Mouse (Mus musculus): ENCODE measurements around the gene Apbb1.

The Apbb1 gene

DNA sequence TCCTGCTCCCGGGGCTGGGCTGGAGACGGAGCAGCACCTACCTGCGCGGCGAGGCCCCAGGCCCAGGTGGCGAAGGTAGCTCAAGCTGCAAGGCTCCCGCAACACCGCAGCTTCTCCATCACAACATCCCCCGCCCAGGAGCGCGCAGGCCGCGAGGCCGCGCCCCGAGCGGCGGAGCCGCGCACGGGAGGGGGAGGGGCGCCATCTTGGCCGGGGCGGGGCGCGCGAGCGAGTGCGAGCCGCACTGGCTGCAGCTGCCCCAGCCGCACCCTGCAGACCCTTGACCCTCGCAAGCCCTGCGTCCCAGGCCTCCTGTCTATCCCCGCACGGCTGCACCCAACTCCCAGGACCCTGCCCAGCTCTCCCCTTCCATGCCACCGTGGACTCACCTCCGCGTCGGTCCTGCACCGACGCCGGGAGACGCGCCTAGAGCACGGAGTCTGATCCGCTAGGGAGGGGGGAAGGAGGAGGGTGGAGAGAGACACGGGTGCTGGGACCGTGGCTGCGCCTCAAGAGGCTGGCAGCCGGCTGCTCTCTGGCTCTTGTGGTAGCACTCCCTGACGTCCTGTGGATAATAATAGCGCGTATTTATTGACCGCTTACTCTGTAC is at the start of gene Apbb1:
TSS of gene Apbb1 (minus strand) at position 560 of the 610 bp plus-strand sequence.
- peak; percentile 64 for DNase-seq

DNA sequence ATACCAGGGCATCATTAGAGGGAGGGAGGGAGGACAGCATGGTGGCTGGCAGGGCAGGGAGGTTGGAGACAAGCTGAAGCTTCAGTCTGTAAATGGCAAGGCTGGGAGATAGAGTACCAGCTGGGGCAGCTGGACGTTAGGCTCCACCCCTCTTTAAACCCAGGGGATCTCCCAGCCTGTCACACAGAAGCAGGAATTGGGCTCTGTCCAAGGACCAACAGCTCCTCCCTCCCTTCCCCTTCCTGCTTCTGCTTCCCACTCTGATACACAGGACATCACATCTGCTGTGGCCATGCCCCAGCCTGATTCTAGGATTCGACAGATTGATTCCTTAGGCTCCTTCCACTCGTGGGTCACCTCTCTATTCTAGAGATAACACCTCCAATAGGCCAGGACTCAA is 47.2 kb upstream of the Apbb1 start:
- no peak for DNase-seq

DNA sequence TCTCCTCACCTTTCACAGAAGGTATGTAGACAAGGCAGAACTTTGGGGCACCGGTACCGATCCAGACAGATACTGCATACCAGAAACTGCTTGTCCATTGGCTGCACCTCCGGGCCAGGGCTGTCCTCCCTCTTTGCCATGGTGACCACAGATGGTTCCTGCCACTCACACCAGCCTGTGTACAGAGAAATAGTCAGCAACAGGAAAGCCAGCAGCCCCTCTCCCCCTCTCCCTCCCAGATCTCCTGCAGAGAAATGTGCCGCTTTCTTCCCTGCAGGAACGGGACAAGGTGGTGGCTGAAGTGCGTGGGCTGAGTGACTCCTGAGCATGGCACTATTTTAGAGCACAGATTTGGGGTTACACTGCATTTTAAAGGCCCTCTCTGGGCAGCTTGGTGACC is 43.9 kb upstream of the Apbb1 start:
- no peak for DNase-seq

DNA sequence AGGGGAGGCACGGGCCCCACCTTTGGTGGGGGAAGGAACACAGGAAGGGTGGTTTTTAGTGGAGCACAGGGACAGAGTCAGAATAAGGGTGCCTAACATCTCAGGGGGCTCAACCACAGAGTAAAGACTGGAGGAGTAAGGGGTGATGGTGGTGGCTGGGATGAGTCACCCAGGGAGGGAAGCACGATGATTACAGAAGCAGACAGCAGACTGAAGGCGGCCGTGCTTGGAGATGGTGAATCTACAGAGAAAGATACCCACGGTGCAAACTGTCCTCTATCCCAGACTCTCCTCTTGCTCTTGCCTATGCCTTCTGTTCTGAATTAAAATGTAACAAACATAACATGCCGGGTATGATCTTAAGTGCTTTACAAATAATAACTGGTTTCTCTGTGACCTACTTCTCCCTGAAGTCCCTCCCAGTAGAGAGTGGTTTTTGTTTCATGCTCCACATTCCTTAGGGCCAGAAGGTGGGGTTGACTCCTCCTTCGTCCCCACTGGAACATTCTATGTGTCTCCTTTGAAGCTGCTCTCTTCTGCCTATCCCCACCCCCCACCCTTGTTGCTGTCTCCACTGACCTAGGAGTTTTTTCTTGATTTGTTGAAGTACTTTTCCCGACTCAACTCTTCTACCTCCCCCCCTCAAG is 40.3 kb upstream of the Apbb1 start:
- DNase-seq: no peak

DNA sequence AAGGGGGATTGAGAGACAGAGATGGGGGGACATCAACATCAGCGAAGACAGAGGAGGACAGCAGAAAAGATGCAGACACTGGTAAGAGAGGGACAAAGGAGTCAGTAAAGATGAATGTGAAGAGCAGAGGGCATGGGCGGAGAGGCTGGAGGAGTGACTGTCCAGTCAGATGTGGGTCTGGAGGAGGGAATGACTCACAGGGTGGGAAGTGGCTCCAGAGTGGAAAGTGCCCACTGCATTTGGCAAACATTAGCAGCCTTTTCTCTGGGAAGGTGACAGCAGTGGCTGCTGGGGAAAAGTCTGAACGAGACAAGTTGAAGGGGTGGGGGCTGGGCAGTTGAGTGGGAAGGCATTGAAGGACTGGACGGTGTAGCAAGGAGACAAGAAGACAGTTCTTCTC is 39.6 kb upstream of the Apbb1 start:
- DNase-seq: no peak

DNA sequence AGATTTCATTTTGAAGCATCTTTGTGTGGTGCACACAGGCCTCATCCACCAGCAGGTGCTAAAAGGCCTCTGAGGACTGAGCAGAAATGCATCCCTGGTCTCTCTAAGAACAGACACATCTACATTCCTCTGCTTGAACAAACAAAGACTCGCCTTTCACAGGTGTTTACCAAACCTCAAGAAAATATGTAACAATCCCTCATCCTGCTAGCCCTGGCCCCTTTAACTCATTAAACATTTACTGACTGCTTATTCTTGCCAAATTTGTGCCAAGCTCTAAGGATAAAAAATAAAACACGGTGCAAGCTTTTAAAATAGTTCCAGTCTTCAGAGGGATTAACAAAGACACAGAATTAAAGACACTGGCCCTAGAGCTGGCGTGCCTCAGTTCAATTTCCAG is 38.2 kb upstream of the Apbb1 start:
- DNase-seq: no peak

DNA sequence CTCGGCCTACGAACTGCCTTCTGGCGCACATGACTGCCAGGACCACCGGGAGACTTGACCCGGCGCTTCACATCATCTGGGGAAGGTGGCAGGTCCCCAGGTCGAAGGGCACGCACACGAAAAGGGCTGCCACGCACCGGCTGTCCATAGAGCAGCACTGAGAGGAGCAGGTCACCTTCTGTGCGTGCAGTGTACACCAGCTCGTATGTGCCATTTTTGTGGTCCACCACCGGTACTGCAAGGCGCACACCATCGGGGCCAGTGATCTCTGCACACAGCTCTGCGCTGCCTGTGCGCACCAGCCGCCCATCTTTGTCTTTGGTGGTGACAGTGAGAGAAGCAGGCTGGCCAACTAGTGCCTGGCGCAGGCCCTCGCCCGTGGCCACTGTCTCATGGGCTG is 36.4 kb upstream of the Apbb1 start:
- no peak for DNase-seq

DNA sequence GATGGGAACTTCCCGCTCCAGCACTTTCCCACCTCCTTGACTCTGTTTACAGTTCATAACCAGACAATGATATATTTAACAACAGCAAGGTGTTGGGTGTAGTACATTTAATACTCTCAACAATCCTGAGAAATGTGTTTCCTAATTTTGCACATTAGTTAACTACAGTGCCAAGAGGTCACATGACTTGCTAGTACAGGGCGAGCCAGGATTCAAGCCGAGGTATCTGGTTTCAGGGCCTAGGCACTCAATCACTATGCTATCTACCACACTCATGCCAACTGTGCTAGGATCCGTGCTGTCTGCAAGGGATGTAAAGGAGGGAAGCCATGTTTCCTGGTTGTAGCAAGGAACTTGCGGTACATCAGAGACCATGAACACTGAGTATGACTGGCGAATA is 35.1 kb upstream of the Apbb1 start:
- no peak for DNase-seq

DNA sequence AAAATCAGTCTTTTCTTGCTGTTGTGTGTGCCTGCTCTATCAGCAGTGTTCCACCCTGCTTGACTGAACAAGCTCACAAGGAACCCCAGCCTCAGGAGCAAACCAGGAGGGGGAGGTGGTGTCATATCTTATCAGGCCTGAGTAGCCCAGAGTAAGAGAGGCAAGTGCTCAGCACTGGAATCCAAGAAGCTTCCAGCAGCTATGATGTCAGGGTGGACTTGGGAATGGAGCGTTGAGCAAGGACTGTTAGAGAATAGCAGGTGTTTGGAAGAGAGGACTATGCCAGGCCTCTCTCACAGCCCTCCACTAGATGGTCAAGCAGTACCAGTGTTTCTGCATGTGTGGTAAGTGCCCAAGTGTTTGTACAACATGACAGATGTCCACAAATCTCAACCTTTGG is 34.3 kb upstream of the Apbb1 start:
- DNase-seq: no peak

DNA sequence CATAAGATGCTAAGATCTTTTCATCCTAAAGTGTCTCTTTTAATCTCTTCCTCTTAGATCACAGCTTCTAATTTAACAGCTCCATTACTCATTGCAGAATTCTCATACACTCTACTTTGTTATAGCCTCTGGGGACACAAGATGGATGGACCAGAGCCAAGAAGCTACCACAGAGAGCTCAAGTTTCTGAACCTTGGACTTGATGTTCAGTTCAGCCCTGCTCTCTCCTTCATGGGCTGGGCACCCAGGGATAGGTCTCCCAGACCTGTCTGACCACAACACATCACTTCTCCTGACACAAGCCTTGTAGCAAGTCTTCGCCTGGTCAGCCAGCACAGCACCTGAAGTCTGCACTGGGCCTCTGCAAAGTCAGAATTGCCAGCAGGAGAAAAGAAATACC is 32.9 kb upstream of the Apbb1 start:
- DNase-seq: no peak

DNA sequence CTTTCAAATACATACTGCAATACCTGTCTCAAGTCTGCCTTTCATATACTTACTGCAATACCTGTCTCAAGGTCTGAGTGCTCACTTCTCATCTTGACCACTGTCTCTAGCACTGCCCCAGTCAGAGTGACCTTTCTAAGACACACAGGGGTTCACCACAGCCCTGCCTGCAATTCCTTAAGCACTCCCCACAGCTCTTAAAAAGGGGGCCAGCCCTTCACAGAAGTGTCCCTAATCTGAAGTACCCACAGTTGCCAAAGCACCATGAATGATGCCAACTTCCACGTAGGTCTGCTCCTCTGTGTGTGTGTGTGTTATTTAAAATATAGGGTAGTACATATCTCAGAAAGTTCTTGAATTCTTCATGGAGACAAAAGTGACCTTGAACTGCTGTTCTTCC is 30.3 kb upstream of the Apbb1 start:
- DNase-seq: no peak

DNA sequence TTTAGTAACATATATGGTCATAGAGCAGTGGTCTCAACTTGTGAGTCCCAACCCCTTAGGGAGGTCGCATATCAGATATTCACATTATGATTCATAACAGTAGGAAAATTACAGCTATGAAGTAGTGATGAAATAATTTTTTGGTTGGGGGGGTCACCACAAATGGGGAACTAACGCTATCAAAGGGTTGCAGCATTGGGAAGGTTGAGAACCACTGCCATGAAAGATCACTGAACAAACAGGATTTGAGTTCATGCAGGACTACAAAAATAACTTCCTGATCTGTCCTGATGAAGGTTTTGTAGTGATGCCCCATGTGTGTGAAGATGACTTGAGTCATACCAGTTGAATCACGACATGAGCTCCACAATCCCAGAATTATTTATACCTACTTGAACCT is 27.0 kb upstream of the Apbb1 start:
- DNase-seq: no peak

DNA sequence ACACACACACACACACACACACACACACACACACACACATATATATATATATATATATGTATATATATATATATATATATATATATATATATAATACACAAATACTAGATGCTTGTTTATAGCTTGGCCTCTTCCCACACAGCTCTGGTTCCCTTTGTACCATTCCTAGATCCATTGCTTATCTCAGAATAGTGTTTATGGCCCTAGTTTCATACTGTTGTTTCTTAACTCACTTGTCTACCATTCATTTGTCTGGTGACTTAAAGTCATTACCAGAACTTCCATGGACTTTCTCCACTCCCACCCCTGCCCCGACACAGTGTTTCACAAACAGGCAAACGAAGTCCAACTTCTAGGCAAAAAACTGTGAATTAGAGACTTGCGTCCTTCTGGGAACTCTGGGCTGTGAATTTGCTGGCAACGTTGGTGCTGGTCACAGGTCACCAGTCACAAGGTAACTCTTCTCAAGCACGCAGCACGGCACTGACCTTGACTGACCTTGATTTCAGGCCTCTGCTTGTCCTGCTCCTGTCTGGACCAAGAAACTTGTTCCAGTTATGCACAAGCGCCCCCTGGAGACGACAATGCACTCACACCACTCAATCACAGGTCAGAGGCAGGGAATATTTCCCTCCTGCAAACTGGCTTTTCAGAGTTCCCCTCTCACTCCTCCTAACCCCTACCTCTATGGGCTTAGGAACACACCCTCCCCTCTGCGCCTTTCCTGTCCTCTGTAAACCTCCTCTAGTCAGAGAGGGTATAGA is 21.6 kb upstream of the Apbb1 start:
- peak; percentile 49 for DNase-seq

DNA sequence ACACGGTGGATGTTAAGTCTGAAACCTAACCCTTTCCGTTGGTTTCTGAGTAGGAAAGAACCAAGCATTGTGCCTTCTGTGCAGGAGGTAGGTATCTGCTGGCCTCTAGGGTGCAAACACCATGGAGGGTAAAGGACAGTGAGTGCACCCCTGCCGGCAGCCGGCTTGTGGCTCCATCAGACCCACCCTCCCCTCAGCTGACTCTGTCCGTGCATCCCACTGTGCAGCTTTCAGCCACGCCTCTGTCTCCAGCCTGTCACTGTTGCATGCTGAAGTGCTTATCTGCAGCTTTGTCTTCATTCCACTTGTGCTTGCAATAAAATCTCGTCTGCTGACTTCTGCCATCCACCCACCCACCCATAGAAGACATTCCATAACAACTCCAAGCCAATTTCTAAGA is 8.6 kb upstream of the Apbb1 start:
- DNase-seq: no peak

DNA sequence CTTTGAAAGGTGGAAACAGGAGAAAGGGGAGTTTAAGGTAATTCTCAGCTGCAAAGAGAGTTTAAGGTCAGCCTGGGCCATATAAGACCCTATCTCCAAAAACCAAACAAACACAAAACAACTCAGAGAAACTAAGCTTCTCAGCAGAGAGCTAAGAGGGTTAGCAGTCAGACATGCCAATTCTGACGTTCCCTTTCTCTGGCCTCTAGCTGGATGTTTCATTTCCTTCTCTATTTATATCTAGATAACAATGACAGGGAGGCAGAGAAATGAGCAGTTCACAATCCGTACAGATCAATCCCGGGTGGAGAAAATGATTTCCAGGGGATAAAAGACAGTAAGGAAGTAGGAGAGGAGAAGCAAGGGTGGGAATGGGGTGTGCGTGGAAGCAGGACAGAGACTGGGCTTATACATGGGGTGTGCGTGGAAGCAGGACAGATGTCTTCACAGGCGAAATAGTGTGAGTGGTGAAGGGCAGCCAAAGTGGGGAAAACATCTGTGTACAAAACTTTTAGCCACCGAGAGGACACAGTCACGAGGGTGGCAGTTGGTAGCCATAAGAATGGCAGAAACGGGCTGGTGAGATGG is 7.0 kb upstream of the Apbb1 start:
- DNase-seq: no peak

DNA sequence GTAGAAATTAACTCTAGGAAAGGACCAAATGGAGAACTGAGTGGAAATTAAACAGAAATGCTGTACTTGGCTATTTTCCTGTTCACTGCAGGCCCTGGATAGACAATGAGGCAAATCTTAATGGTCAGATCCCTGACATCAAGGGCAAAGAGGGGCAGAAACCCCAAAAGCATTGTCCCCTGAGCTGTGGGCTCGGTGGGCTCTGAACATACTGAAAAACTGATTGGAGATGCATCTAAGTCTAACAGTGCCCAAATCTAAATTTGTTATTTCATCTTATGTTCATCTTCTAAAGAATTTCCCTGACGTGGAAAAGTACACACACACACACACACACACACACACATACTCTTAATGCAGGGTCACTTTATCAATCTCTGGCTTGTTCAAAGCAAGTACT is 506 bp upstream of the Apbb1 start:
- no peak for DNase-seq

DNA sequence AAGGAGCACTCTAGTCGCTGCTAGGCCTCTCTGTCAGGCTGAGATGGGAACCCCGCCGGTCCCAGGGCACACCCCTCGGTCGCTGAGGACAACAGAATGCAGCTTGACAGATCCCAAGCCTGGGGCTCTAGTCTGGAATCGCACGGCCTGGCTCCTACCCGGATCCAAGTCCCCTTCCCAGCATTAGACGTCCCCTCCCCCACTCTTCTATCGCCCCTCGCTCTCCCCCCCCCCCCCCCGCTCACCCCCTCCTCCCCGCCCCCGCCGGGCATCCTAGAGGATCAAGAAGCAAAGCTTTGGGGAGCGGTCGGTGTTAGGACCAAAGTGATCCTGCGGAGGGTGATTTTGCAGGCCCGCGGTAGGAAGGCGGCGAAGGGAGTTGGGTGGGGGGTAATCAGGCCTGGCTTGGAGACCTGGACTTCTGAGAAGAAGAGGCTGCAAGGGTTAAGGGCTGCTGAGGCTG is 795 bp downstream of the Apbb1 start:
- DNase-seq: no peak

DNA sequence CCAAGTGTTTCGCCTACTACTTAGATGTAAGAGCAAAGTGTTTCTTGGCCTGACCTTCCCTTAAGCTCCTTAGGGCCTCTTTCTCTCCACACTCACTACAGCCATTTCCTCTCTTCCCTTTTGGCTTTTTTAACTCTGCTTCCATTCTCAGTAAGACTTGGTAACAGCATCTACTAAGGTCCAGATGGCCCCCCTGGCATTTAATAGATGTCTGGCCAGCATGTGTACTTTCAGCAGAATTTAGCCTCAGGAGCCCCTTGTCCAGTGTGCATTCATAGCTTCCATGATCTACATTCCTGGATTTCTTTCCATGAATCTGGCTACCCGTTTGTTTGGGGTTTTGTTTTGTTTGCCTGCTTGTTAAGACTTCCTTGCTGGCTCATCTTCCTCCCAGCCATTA is 3.0 kb downstream of the Apbb1 start:
- no peak for DNase-seq

DNA sequence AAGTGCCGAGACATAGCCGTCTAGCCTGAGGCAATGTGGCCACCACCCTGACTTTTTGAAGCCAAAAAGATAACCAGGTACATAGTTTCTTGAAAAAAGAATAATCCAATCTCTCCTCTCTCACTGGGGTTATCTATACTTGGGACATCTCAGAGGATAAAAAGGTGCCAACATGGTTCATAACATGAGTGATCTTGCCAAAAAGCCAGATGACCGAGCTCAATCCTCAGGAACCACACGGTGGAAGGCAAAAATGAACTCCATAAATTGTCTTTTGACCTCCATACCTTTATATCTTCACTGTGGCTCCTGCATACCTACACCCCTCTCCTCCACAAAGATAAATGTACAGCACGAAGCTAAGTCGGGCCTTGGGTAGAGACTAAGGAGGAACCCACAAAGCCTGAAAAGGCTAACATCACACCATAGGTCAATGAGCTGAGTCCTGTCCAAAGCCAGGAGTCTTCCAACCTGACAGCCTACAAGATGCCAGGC is 4.0 kb downstream of the Apbb1 start:
- DNase-seq: no peak

DNA sequence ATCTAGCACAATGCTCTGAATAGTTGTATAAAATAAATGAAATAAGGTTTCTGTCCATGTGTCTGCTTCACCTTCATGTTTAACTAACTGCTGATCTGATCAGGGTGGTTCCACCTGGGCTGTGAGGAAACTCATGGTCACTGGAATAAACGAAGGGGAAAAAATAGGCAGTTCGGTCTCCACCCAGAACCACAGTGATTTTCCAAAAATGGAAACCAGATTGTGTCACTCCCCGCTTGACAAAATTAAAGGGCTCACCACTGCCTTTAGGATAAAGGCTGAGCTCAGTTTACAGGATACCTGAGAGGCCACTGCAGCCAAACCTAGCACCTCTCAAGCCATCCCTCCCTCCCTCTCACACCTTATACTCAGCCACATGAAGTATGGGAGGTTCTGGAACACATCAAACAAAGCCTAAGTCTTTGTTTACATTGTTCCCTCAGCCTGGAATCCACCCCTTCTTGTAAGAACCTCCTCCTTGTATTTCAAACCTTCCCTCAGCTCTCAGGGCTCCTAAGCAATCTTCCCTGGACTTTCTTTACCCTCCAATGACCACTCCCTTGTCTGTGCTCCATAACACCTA is 5.2 kb downstream of the Apbb1 start:
- DNase-seq: no peak

DNA sequence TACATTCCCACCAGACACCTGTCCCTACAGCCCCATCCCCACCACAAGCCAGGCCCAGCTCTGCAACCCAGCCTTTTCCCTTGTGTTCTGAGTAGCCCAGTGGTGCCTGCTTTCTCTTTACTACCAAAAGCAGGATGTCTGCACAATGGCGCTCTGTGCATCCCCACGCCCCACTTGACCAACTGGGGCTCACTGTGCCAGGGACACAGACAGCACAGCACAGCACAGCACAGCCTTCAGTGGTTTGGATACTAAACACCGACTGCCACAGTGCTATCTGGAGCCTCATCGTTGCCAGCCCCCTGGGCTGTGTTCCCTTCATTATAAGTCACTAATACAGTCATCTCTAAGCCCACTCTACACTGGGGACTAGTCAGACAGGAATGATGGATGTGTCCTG is 6.9 kb downstream of the Apbb1 start:
- DNase-seq: no peak

DNA sequence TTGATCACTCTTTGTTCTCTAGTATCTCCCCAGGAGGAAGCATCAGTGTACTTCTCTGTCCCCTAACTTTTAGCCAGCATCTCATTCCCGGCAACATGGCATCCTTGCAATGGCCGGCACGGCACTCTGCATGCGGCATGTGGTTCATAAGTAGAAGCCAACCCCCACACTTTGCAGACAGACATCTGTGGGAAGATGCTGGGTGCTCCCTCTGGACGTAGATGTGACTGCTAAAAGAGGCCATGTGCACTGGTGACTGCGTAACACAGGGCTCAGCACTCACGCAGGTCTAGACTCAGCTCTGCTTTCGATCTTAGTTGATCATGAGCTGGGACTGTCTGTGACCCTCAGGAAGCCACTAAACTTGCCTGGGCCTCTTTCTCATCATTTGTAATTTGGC is 8.5 kb downstream of the Apbb1 start:
- DNase-seq: no peak

DNA sequence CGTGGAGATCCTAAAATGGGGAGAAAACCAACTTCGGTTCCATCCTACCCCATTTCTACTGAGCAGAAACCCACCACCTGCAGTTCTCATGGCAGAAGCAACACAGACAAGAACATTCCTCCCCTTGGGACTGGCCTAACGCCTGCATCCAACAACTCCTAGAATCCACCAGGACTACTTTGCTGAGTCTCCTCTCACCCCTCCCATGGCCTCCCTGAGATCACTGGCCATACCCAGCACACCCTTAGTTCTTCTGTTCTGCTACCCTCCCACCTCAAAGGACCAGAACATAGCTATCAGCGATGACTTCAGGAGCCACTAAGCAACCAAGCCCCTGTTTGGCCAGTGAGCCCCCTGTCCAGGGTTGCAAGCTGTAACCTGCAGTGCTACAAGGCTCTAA is 10.7 kb downstream of the Apbb1 start:
- no peak for DNase-seq

Measured in thymus, postnatal 14 days (tissue).